Mouse (Mus musculus) skeletal muscle tissue, adult 2 months (tissue): Measurements from ENCODE around the gene Fam107b.
"Not testable (repeated sequence)": the region's sequence is repeated elsewhere in the genome, so short reads cannot be mapped to it uniquely, and the experiment has no call there.

Source experiments
- DNase-seq: peaks from one replicate; pipeline ENCODE4 v3.0.0-alpha.2; 2012; ENCODE audit warnings: low read depth, low spot score

Gene Fam107b

GRCm38 (mm10) chr2:3657811-3658730, 87.8 kb downstream of the Fam107b start:
- DNase-seq: peak; percentile 67

- no peak for DNase-seq
Measured at GRCm38 (mm10) chr2:3658900-3659299, 88.6 kb downstream of the Fam107b start.

GRCm38 (mm10) chr2:3659300-3659910, 89.1 kb downstream of the Fam107b start:
- DNase-seq: no peak

DNA sequence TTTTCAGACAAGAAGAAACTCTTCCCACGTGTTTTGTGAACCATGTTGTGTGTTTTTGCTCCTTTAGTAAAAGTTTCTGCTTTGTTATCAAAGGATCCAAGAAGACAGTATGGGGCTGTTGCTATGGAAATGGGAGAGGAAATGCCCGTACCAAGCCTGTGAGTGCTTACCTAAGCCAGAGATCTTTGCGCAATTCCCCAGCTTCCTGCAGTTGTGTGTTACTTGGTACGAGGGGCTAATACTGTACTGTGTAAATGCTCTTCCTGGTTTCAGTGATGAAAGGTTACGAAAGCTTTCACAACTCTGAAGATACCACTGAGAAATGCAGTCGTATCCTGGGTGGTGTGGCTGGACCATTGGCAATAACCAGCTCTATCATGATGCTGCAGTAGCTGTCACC, 93.8 kb downstream of the Fam107b start:
- peak; percentile 18 for DNase-seq

- DNase-seq: peak; percentile 51
Measured at GRCm38 (mm10) chr2:3668682-3669081, 98.4 kb downstream of the Fam107b start.

DNA sequence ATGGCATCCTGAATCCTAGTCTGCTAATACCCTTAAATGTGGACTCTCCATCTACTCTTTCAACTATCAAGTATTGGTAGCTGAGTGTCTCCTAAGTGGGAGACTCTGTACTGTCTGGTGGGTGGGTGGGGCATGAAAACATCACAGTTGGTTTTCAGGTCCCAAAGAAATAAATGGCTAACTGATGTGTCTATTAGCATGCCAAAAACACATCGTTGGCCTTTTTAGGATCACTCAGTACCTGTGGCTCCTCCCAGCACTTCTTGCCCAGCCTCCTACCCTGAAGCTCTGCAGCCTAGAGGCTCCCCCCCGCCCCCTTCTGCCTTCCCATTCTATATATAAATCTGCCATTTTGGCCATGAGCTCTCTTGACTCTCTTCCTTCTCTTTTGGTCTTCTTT, 99.4 kb downstream of the Fam107b start:
- DNase-seq: no peak

- DNase-seq: no peak
Measured at GRCm38 (mm10) chr2:3672654-3673367, 102.5 kb downstream of the Fam107b start.

DNA sequence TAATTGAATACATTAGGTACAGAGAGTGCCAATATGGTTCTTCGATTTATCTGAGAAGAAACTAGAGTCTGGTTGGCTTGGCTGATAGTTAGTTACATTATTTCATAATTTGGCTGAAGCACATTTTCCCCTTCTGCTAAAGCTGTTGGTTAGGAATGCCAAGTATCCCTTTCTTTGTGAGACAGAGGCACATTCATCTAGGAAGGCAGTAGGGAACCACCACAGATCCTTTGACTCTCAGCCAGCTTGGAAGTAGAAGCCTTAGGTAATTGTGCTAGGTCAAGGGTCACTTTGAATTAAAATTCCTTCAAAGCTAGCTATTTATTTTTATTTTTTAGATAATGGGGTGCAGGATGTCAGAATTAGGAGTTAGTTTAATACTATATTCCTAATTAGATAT, 105.2 kb downstream of the Fam107b start:
- no peak for DNase-seq

GRCm38 (mm10) chr2:3682699-3683098, 112.4 kb downstream of the Fam107b start:
- DNase-seq: no peak

- no peak for DNase-seq
Measured at GRCm38 (mm10) chr2:3683343-3683742, 113.1 kb downstream of the Fam107b start.

DNA sequence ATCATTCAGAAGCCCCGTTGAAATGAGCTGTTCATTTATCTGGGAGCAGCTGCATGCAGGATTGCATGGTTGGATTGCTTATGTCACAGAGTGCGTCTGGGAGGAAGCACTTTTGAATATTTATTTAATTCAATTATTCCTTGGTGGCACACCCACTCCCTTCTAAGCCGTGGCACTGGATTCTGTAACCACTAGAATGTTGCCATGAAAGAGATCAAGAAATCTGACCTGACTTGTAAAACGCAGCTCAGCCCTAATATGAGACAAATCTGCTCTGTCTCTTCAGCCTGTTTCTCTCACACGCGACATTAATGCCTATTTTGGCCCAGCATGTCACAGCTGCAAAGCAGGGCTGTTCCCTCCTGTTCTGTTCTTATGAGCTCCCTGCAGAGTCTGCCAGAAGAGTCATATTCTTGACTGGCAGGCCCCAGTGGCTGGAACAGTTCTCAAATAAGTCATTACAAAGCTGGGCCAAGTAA, 113.5 kb downstream of the Fam107b start:
- DNase-seq: peak; percentile 44

- no peak for DNase-seq
Measured at GRCm38 (mm10) chr2:3690221-3690620, 119.9 kb downstream of the Fam107b start.

- no peak for DNase-seq
Measured at GRCm38 (mm10) chr2:3692833-3693232, 122.5 kb downstream of the Fam107b start.

- no peak for DNase-seq
Measured at GRCm38 (mm10) chr2:3695900-3696299, 125.6 kb downstream of the Fam107b start.

- DNase-seq: no peak
Measured at GRCm38 (mm10) chr2:3700368-3700767, 130.1 kb downstream of the Fam107b start.

- DNase-seq: no peak
Measured at GRCm38 (mm10) chr2:3702640-3703190, 132.4 kb downstream of the Fam107b start.

DNA sequence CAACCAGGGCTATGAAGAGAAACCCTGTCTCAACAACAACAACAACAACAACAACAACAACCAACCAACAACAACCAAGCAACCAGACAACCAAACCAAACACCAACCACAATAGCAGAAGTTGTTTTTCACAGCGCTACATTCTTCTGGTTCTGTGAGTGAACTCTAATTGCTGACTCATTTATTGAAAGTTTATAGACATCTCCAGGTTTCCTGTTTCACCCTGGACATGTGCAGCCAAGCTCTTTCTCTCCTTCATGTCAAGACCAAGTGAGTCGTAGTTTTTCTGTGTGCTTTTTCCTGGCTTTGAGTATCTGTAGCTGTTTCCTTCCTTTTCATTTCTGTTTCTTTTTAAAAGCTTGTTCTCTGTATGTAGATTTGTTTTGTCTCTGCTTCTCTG, 133.5 kb downstream of the Fam107b start:
- no peak for DNase-seq

GRCm38 (mm10) chr2:3704311-3705162, 134.2 kb downstream of the Fam107b start:
- no peak for DNase-seq

DNA sequence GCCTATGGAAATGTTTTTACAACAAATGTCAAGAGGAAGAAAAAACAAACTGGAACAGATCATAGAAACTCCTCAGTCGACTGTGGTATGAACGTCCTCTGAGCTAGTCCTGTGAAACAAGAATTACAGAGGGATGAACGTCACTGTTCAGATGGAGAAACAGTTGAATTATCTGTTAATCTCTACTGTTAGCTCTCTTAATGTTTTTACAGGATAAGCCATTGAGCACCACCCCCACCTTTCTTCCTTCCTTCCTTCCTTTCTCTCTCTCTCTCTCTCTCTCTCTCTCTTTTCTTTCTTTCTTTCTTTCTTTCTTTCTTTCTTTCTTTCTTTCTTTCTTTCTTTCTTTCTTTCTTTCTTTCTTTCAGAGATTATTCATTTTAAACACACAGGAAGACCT, 135.0 kb downstream of the Fam107b start:
- DNase-seq: not testable (repeated sequence)

DNA sequence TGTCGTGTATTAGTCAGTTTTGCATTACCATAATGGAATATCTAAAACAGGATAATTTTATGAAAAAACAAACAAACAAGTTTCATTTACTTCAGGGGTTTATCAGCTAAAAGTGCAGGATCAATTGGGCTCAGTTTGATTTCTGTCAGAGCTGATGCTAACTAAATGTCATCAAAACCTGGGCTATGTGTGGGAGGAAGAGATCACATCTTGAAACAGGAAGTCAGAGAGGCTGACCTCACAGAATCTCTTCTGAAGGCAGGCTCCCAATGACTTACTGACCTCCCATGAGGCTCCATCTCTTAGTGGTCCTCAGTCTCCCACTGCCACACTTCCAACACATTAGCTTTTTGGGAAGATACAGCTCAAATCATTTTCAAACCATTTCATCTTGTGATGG, 136.9 kb downstream of the Fam107b start:
- no peak for DNase-seq

GRCm38 (mm10) chr2:3708621-3709020, 138.3 kb downstream of the Fam107b start:
- DNase-seq: no peak
